ENCODE assay signal across 10 mouse cellular contexts in genomic region chr11:50212060-50212739, GRCm38 (mm10). TPM values are rescaled to one million over a fixed set of nuclear protein-coding genes. Genes with fewer than 3 reads are reported as not detected.
A peak's percentile ranks its signal among the peaks of the same experiment; 100 is the strongest.
DNase-seq lines count a peak whose midpoint lies in the region; ATAC-seq and TF ChIP-seq lines count a peak whose summit lies in the region.
"Had no signal": no experiment of that assay in that cellular context is flagged by ENCODE, and none has a peak within 500 bp of the region (broad histone marks: within the 10 kb centered on the region; RNA-seq: fewer than 3 reads in every experiment).

No protein-coding gene starts in this region.

- H3K4me2 ChIP-seq in hindbrain, postnatal 0 days (ENCODE audit: low read depth, low read length) = no peak overlapping the region
- H3K4me2 ChIP-seq in hindbrain, embryonic 14.5 days (replicated peaks) = no peak overlapping the region

- no peak overlapping the region for H3K9ac ChIP-seq in hindbrain, postnatal 0 days (replicated peaks; ENCODE audit: low read length)
- H3K9ac ChIP-seq in hindbrain, embryonic 14.5 days = no peak overlapping the region

- 75% methylated on average over 3 of the region's 3 CpGs for WGBS in hindbrain, postnatal 0 days
- 79% methylated on average over 3 of the region's 3 CpGs for WGBS in hindbrain, embryonic 14.5 days

- peaks cover 18% of the 10 kb centered on the region; the same call in 1 of the 2 replicates for H3K4me1 ChIP-seq in hindbrain, postnatal 0 days (ENCODE audit: insufficient read depth, low read length)
- H3K4me1 ChIP-seq in hindbrain, embryonic 14.5 days (replicated peaks; ENCODE audit: control insufficient read depth, insufficient read depth, low read length) = peaks cover 27% of the 10 kb centered on the region
- H3K4me1 ChIP-seq in embryonic fibroblast, embryonic 13.5 days (ENCODE audit: control insufficient read depth, insufficient read depth, low read length) = peaks cover 18% of the 10 kb centered on the region

- H3K4me3 ChIP-seq in hindbrain, postnatal 0 days (ENCODE audit: low read length) = no peak overlapping the region
- no peak overlapping the region for H3K4me3 ChIP-seq in hindbrain, embryonic 14.5 days (replicated peaks; ENCODE audit: low read length)
- H3K4me3 ChIP-seq in embryonic fibroblast, embryonic 13.5 days (ENCODE audit: insufficient read depth, low read length) = no peak overlapping the region

- H3K27ac ChIP-seq in hindbrain, postnatal 0 days = 0 out of 2 replicates have a peak overlapping the region, but pooled peaks have one; percentile 11
- no peak overlapping the region for H3K27ac ChIP-seq in hindbrain, embryonic 14.5 days
- H3K27ac ChIP-seq in embryonic fibroblast, embryonic 13.5 days (ENCODE audit: insufficient read depth, low read length) = peak overlapping the region; percentile 80

- no peak for TF ChIP-seq POLR2A in embryonic fibroblast, embryonic 13.5 days (IDR thresholded peaks at IDR 0.05; ENCODE audit: low read depth, low read length)

- H3K9me3 ChIP-seq in hindbrain, postnatal 0 days (ENCODE audit: low read length) = no peaks in the 10 kb centered on the region
- H3K9me3 ChIP-seq in hindbrain, embryonic 14.5 days (ENCODE audit: control insufficient read depth, low read length) = no peaks in the 10 kb centered on the region

- peak; percentile 39 for DNase-seq in cerebellum, adult 11-12 months
- no peak for DNase-seq in cerebellum, postnatal 4 days (ENCODE audit: low spot score in 2 of 2)
- DNase-seq in hindbrain, postnatal 0 days (ENCODE audit: low spot score) = no peak
- no peak for DNase-seq in hindbrain, embryonic 14.5 days (ENCODE audit: low spot score)
- peak; percentile 95 for DNase-seq in 3T3-L1 (ENCODE audit: low read depth, low spot score)
- DNase-seq in T-cell, adult 2 months (ENCODE audit: low spot score) = no peak

- no peaks in the 10 kb centered on the region for H3K27me3 ChIP-seq in hindbrain, postnatal 0 days (ENCODE audit: insufficient read depth, low read length)
- H3K27me3 ChIP-seq in hindbrain, embryonic 14.5 days (ENCODE audit: control insufficient read depth, insufficient read depth, low read length) = no peaks in the 10 kb centered on the region

- no peak for TF ChIP-seq CTCF in hindbrain, postnatal 0 days (IDR thresholded peaks at IDR 0.05; ENCODE audit: low read depth)
- TF ChIP-seq CTCF in embryonic fibroblast, embryonic 13.5 days (IDR thresholded peaks at IDR 0.05; ENCODE audit: borderline replicate concordance, insufficient read depth, low read length) = no peak

- peaks cover 7% of the 10 kb centered on the region for H3K36me3 ChIP-seq in hindbrain, postnatal 0 days (ENCODE audit: insufficient read depth, low read length)
- peaks cover 5% of the 10 kb centered on the region for H3K36me3 ChIP-seq in hindbrain, embryonic 14.5 days (replicated peaks; ENCODE audit: control insufficient read depth, insufficient read depth)

- ATAC-seq in hindbrain, postnatal 0 days = no peak
- no peak for ATAC-seq in hindbrain, embryonic 14.5 days (ENCODE audit: low FRiP score)
- no peak for ATAC-seq in erythroblast, adult 5-6 weeks (replicated peaks; ENCODE audit: low FRiP score, poor library complexity, severe bottlenecking)
- ATAC-seq: inflammation-experienced regulatory T-cells, adult 6 months had no signal

RNA-seq across cellular contexts. Expression of gene Mgat4b, which starts 1.5 kb away (rescaled TPM):
- total RNA-seq in hindbrain, postnatal 0 days (2014; rRNA removed) = 108 and 134 TPM in 2 replicates
- 67.8 and 74.6 TPM in 2 replicates for polyA plus RNA-seq in hindbrain, postnatal 0 days (2015; fragmentation: Nextera tagmentation; extraction: Ambion mirVana)
- polyA plus RNA-seq in hindbrain, embryonic 14.5 days (2014; fragmentation: Nextera tagmentation; extraction: Ambion mirVana) = 55.7 and 56.0 TPM in 2 replicates
- polyA plus RNA-seq in embryonic fibroblast, embryonic 13.5 days (2011; ENCODE audit: insufficient read length, low read depth, missing spikeins) = 35.1 and 41.8 TPM in 2 replicates
- total RNA-seq in erythroblast, adult 5-6 weeks (2015; ENCODE audit: low replicate concordance) = 7.1 and 7.7 TPM in 2 replicates
- 5.1 and 10.0 TPM in 2 replicates for total RNA-seq in erythroblast, adult 5-6 weeks (2017; ENCODE audit: low replicate concordance)

RNA-seq across cellular contexts. Expression of gene Sqstm1, which starts 1.6 kb away (rescaled TPM):
- 289 and 299 TPM in 2 replicates for total RNA-seq in hindbrain, postnatal 0 days (2014; rRNA removed)
- 412 and 450 TPM in 2 replicates for polyA plus RNA-seq in hindbrain, postnatal 0 days (2015; fragmentation: Nextera tagmentation; extraction: Ambion mirVana)
- polyA plus RNA-seq in hindbrain, embryonic 14.5 days (2014; fragmentation: Nextera tagmentation; extraction: Ambion mirVana) = 365 and 385 TPM in 2 replicates
- 332 and 376 TPM in 2 replicates for polyA plus RNA-seq in embryonic fibroblast, embryonic 13.5 days (2011; ENCODE audit: insufficient read length, low read depth, missing spikeins)
- total RNA-seq in erythroblast, adult 5-6 weeks (2015; ENCODE audit: low replicate concordance) = 101 and 109 TPM in 2 replicates
- 596 and 621 TPM in 2 replicates for total RNA-seq in erythroblast, adult 5-6 weeks (2017; ENCODE audit: low replicate concordance)

RNA-seq across cellular contexts. Expression of gene Ltc4s, which starts 26.2 kb away (rescaled TPM):
- 4.0 and 6.8 TPM in 2 replicates for total RNA-seq in hindbrain, postnatal 0 days (2014; rRNA removed)
- 5.9 and 7.1 TPM in 2 replicates for polyA plus RNA-seq in hindbrain, postnatal 0 days (2015; fragmentation: Nextera tagmentation; extraction: Ambion mirVana)
- 1.6 and 4.5 TPM in 2 replicates for polyA plus RNA-seq in hindbrain, embryonic 14.5 days (2014; fragmentation: Nextera tagmentation; extraction: Ambion mirVana)
- 0.83 TPM in 1 of 2 replicates, not detected in the other for polyA plus RNA-seq in embryonic fibroblast, embryonic 13.5 days (2011; ENCODE audit: insufficient read length, low read depth, missing spikeins)
- total RNA-seq in erythroblast, adult 5-6 weeks (2015; ENCODE audit: low replicate concordance) = not detected in 2 replicates
- 2.2 TPM in 1 of 2 replicates, not detected in the other for total RNA-seq in erythroblast, adult 5-6 weeks (2017; ENCODE audit: low replicate concordance)
- polyA plus RNA-seq: CD4-positive, CD25-positive, alpha-beta regulatory T cell, adult 4 months; inflammation-experienced regulatory T-cells, adult 6 months had no signal

RNA-seq across cellular contexts. Expression of gene Mrnip, which starts 38.0 kb away (rescaled TPM):
- total RNA-seq in hindbrain, postnatal 0 days (2014; rRNA removed) = 40.8 and 44.2 TPM in 2 replicates
- polyA plus RNA-seq in hindbrain, postnatal 0 days (2015; fragmentation: Nextera tagmentation; extraction: Ambion mirVana) = 33.5 and 34.0 TPM in 2 replicates
- polyA plus RNA-seq in hindbrain, embryonic 14.5 days (2014; fragmentation: Nextera tagmentation; extraction: Ambion mirVana) = 34.4 and 37.7 TPM in 2 replicates
- polyA plus RNA-seq in embryonic fibroblast, embryonic 13.5 days (2011; ENCODE audit: insufficient read length, low read depth, missing spikeins) = 2.9 and 3.7 TPM in 2 replicates
- 6.7 and 9.8 TPM in 2 replicates for total RNA-seq in erythroblast, adult 5-6 weeks (2015; ENCODE audit: low replicate concordance)
- 2.8 and 4.0 TPM in 2 replicates for total RNA-seq in erythroblast, adult 5-6 weeks (2017; ENCODE audit: low replicate concordance)

Comparison
In these comparisons a context has a peak if more than half of its experiments do, and no peak if none do; other contexts are left out.
1. DNase-seq: peak in cerebellum, adult 11-12 months (single experiment) and 3T3-L1 (single experiment); none in cerebellum, postnatal 4 days (0 of 2), hindbrain, postnatal 0 days (single experiment), hindbrain, embryonic 14.5 days (single experiment) and T-cell, adult 2 months (single experiment).